Mouse (Mus musculus) brain, embryonic 14.5 days (tissue): ENCODE measurements around the gene B830017H08Rik.

ENCODE experiments used
- CTCF ChIP-seq: fragments of 200-500 bp; IDR thresholded peaks from 2 replicates; pipeline ENCODE4 v1.5.1; 2012; ENCODE audit warnings: inconsistent platforms, mild to moderate bottlenecking, moderate library complexity, borderline replicate concordance; ENCODE audit not compliant: insufficient read depth, insufficient read length; ENCODE audit errors: extremely low read depth
- POLR2A ChIP-seq: fragments of 200-500 bp; IDR thresholded peaks from 2 replicates; pipeline ENCODE4 v1.6.1; 2012; ENCODE audit warnings: mild to moderate bottlenecking, inconsistent platforms, borderline replicate concordance; ENCODE audit not compliant: poor library complexity, insufficient read depth, insufficient read length, severe bottlenecking; ENCODE audit errors: extremely low read depth

- TF ChIP-seq POLR2A (no peak), CTCF (no peak)
These were observed 33.3 kb upstream of the B830017H08Rik start for GRCm38 (mm10) chr16:17799584-17799983.
